Mouse (Mus musculus) megakaryocyte, embryonic 14.5 days (primary cell): Measurements from ENCODE around the gene Pcsk7.

ENCODE experiments used
- FLI1 ChIP-seq: IDR thresholded peaks from 2 replicates; pipeline ENCODE4 v1.6.1; 2012; ENCODE audit warnings: low read length, inconsistent platforms, mixed read lengths
- GATA1 ChIP-seq: IDR thresholded peaks from 3 replicates; pipeline ENCODE4 v1.6.1; 2012; ENCODE audit warnings: mixed read lengths, low read length, inconsistent platforms, borderline replicate concordance

DNA sequence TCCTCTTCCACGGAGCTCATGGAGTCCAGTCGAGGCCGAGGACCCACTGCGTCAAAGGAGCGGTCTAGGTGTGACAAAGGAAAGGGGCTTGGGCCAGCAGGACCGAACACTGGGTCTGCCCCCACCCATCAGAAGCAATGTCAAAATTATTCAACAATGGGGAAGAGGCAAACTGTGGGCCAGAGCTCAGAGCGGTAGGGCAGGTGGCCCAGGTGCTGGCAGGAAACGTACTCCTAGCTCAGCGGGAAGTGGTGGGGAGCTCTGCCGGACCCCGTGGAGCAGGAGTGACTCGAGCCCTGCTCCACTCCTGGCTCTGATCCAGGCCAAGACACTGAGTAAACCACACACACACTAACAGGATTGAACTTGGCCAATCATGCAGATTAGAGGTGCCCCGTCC, 39.4 kb downstream of the Pcsk7 start:
- TF ChIP-seq GATA1 (no peak), FLI1 (no peak)
